Mouse (Mus musculus) hematopoietic stem cell, adult 5-6 weeks (primary cell): ENCODE measurements around the gene Eif3g. TPM values are rescaled to one million over a fixed set of nuclear protein-coding genes. Genes with fewer than 3 reads are reported as not detected.

Experiments used
- ATAC-seq, 2 experiments: fragments of 125-278 bp in 1 of 2; replicated peaks in 1 of 2; 2 replicates each; pipeline ENCODE4 v1.8.0; 2016 to 2017; ENCODE audit warnings: inconsistent platforms in 2 of 2, mild to moderate bottlenecking in 2 of 2, moderate number of reproducible peaks in 2 of 2, low read depth in 1 of 2, moderate TSS enrichment in 1 of 2; ENCODE audit not compliant: low FRiP score in 2 of 2, poor library complexity in 2 of 2, severe bottlenecking in 2 of 2, insufficient read depth in 1 of 2, low TSS enrichment in 1 of 2
- total RNA-seq: library from RNA; stranded (forward); fragments of 172-1452, 232-1000 nt; gene quantifications from 2 replicates; pipeline ENCODE4 v1.2.3, GENCODE M21; 2017

Eif3g gene
- total RNA-seq, 1 experiment from 2014 or later = 177 TPM

- no peak for ATAC-seq
Measured at GRCm38 (mm10) chr9:20872991-20873390, 25.4 kb downstream of the Eif3g start.

GRCm38 (mm10) chr9:20870211-20871173, 27.9 kb downstream of the Eif3g start:
- no peak for ATAC-seq

- peak; percentile 47 to 61; a peak in 3 of 4 replicates for ATAC-seq
Measured at GRCm38 (mm10) chr9:20869246-20869645, 29.2 kb downstream of the Eif3g start.

DNA sequence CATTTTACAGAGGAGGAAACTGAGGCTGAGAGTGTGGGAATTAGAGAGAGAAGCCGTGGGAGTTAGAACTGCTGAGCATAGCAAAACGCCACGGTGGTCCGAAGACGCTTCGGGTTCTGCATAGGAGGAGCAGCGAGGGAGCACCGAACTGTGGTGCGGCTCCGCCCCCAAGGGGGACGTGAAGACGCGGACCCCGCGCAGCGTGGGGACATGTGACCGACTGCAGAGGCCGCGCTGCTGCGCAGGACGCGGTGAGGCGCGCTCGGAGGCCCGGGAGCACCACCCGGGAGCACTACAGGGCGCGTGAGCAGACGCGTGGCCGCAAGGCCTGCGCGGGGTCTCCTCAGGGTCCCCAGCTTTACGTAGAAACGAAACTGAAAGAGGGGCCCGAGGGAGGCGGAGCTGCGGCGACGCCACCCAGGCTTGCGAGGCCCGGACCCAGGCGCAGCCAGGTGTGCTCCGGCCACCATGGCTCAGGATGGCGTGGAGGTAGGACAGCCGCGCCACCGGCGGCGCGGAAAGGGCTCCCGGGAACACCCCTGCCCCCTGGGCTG, 29.9 kb downstream of the Eif3g start, which contains the start of gene A230050P20Rik:
A230050P20Rik (plus strand) TSS at position 195 of the 554 bp plus-strand sequence.
- ATAC-seq = peak; percentile 33 to 37; a peak in 3 of 4 replicates

GRCm38 (mm10) chr9:20866879-20867278, 31.5 kb downstream of the Eif3g start:
- no peak for ATAC-seq

- ATAC-seq = no peak
Measured at GRCm38 (mm10) chr9:20862225-20862624, 36.2 kb downstream of the Eif3g start.

GRCm38 (mm10) chr9:20861821-20862220, 36.6 kb downstream of the Eif3g start:
- ATAC-seq = 0 out of 4 replicates have a peak, but pooled peaks of 1 of the 2 experiments have one; percentile 31

GRCm38 (mm10) chr9:20859926-20860325, 38.5 kb downstream of the Eif3g start:
- no peak for ATAC-seq

DNA sequence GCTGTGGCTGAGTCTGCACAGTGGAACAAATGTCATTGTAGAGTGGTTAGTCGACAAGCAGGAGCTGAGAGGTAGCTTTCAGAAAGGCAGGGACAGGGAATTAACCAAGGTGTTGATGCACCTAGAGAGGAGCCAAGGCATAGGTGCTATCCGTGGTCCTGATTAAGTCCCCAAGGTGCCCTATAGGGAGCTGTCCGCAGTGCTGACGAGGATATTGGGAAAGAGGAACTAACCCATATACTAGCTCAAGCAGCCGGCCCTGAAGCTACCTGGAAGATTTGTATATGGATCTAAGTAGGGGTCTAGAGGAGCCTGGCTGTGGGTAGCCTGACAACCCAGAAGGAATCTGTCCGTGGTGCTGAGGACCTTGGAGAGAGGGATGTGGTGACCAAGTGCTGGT, 41.3 kb downstream of the Eif3g start:
- peak; percentile 92 to 95 for ATAC-seq

DNA sequence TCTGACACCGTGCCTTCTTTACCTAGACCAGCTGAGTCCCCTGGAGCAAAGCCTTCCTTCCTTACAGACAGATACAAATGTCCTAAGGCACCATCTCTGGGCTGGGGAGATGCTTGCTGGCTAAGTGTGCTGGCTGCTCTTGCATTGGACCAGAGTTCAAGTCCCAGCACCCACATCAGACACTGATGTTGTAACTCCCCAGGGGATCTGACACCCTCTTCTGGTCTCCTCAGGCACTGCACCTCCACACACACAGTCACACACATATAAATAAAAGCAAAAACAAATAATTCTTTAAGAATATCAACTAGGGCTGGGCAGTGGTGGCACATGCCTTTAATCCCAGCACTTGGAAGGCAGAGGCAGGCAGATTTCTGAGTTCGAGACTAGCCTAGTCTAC, 48.2 kb downstream of the Eif3g start:
- ATAC-seq = no peak

Other genes with a start within 250 kb of the Eif3g start
- gene Pin1, start 246.5 kb downstream of the Eif3g start, total RNA-seq = 8.9 and 13.4 TPM in 2 replicates
- gene Olfm2, start 152.3 kb downstream of the Eif3g start, total RNA-seq = not detected in 2 replicates
- gene Col5a3, start 83.6 kb downstream of the Eif3g start, total RNA-seq = not detected in 2 replicates
- not detected in 2 replicates for gene Rdh8, start 80.1 kb downstream of the Eif3g start, total RNA-seq
- 41.5 and 74.4 TPM in 2 replicates for gene A230050P20Rik, start 30.0 kb downstream of the Eif3g start, total RNA-seq
- gene Angptl6, start 18.9 kb downstream of the Eif3g start, total RNA-seq = 0.79 and 0.88 TPM in 2 replicates
- 118 and 137 TPM in 2 replicates for gene Ppan, start 10.4 kb downstream of the Eif3g start, total RNA-seq
- 198 and 242 TPM in 2 replicates for gene Dnmt1, start 61.3 kb upstream of the Eif3g start, total RNA-seq
- 1.9 and 2.2 TPM in 2 replicates for gene S1pr2, start 78.2 kb upstream of the Eif3g start, total RNA-seq
- 26.6 and 35.2 TPM in 2 replicates for gene Mrpl4, start 104.1 kb upstream of the Eif3g start, total RNA-seq
- gene Icam1, start 117.4 kb upstream of the Eif3g start, total RNA-seq = 36.2 and 44.7 TPM in 2 replicates
- 3.0 and 7.9 TPM in 2 replicates for gene Icam4, start 130.8 kb upstream of the Eif3g start, total RNA-seq
- gene Icam5, start 133.4 kb upstream of the Eif3g start, total RNA-seq = not detected in 2 replicates
- gene Zglp1, start 168.5 kb upstream of the Eif3g start, total RNA-seq = not detected in 2 replicates
- gene Gm49373, start 174.5 kb upstream of the Eif3g start, total RNA-seq = 0.44 TPM in 1 of 2 replicates, not detected in the other
- 33.6 and 45.2 TPM in 2 replicates for gene Fdx1l, start 175.0 kb upstream of the Eif3g start, total RNA-seq
- gene Gm38431, start 193.4 kb upstream of the Eif3g start, total RNA-seq = 3.3 and 13.1 TPM in 2 replicates
- gene Raver1, start 193.4 kb upstream of the Eif3g start, total RNA-seq = 13.1 and 23.3 TPM in 2 replicates
- 12.2 and 19.4 TPM in 2 replicates for gene Tyk2, start 232.6 kb upstream of the Eif3g start, total RNA-seq